Mouse (Mus musculus) adrenal gland, postnatal 36 days (tissue): Measurements from ENCODE around the gene Vmn1r56. TPM values are rescaled to one million over a fixed set of nuclear protein-coding genes. Genes with fewer than 3 reads are reported as not detected.
"Not testable (repeated sequence)": the region's sequence is repeated elsewhere in the genome, so short reads cannot be mapped to it uniquely, and the experiment has no call there.

Experiments
- DNase-seq, 2 experiments: peaks; one replicate each; pipeline ENCODE4 v3.0.0; 2021; ENCODE audit warnings: mixed read lengths in 1 of 2
- long read RNA-seq, 2 experiments: library from polyadenylated mRNA; stranded (forward); transcript quantifications; one replicate each; pipeline ENCODE4 v2.0.0; 2021; ENCODE audit warnings: borderline sequencing depth in 2 of 2
- total RNA-seq, 2 experiments: library from RNA; stranded (reverse); gene quantifications; 2 replicates each; pipeline ENCODE4 v1.2.3; 2021

Gene Vmn1r56
- total RNA-seq: not detected
- long read RNA-seq, experiment 1: 0 reads
- long read RNA-seq, experiment 2: 0 reads

DNA sequence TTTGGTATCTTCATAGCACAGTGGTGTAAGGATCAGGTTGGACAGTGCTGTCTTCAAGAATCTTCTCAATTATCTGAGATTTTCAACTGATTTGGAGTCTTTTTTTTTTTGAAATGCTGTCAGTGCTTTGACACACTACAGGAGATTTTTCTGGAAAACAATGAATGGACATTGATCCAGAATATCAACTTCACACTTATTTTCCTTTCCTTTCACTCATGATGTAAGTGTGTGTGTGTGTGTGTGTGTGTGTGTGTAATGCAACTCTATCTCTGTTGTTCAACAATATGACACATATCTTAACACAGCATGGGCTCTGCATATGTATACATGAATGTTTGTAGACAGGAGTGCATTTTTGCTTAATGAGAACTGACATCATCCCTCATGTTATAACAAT, at the start of gene Vmn1r56:
Gene Vmn1r56, minus strand, starts transcription at position 101 of the 400 bp plus-strand sequence.
- not testable (repeated sequence) for DNase-seq

DNA sequence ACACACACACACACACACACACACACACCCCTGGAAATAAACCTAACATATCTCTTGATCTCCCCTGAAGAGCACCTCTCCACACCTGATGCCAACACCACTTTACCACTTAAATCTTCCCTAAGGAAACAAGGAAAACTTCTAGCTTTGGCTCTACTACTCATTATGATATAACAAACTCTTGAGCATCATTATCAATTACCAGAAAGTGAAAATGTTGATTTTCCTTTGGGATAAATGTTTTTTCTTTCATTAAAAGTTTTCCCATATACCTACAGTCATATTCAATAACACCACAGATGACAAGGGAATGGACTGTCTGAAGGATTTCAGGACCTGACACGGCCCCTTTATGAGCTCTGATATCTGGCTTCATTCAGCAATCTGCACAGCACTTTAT, 21.6 kb upstream of the Vmn1r56 start, which contains the start of gene Vmn1r57:
Gene Vmn1r57, plus strand, starts transcription at position 301 of the 400 bp plus-strand sequence.
- DNase-seq: not testable (repeated sequence)

DNA sequence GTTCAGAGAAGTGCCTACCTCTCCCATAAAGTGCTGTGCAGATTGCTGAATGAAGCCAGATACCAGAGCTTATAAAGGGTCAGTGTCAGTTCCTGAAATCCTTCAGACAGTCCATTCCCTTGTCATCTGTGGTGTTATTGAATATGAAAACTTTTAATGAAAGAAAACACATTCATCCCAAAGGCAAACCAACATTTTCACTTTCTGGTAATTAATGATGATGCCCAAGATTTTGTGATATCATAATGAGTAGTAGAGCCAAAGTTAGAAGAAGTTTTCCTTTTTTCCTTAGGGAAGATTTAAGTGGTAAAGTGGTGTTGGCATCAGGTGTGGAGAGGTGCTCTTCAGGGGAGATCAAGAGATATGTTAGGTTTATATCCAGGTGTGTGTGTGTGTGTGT, 47.0 kb downstream of the Vmn1r56 start, which contains the start of gene Vmn1r55:
Gene Vmn1r55, minus strand, starts transcription at position 101 of the 400 bp plus-strand sequence.
- not testable (repeated sequence) for DNase-seq

Other genes with a start within 250 kb of the Vmn1r56 start
- under 1 TPM; 0.36 to 0.89 TPM for gene Sbk2, start 232.3 kb downstream of the Vmn1r56 start, total RNA-seq
- under 1 TPM; 0.23 to 0.50 TPM for gene Sbk3, start 225.6 kb downstream of the Vmn1r56 start, total RNA-seq
- gene Zfp579, start 200.6 kb downstream of the Vmn1r56 start, total RNA-seq: 10 to 100 TPM; 16.5 to 16.8 TPM
- gene Zfp524, start 182.3 kb downstream of the Vmn1r56 start, total RNA-seq: 10 to 100 TPM in 1 of 2 experiments, 1 to 10 TPM in 1; 8.7 to 14.0 TPM
- gene Fiz1, start 182.1 kb downstream of the Vmn1r56 start, total RNA-seq: 10 to 100 TPM; 23.5 to 31.5 TPM
- not detected for gene Gm44973, start 181.3 kb downstream of the Vmn1r56 start, total RNA-seq
- 10 to 100 TPM; 22.1 to 24.1 TPM for gene Zfp865, start 176.4 kb downstream of the Vmn1r56 start, total RNA-seq
- gene Ccdc106, start 176.2 kb downstream of the Vmn1r56 start, total RNA-seq: 1 to 10 TPM in 1 of 2 experiments, under 1 TPM in 1; 0.96 to 1.4 TPM
- gene 4632433K11Rik, start 162.6 kb downstream of the Vmn1r56 start, total RNA-seq: not detected
- 1 to 10 TPM; 3.8 to 4.5 TPM for gene Zfp784, start 158.3 kb downstream of the Vmn1r56 start, total RNA-seq
- 1 to 10 TPM; 6.4 to 9.3 TPM for gene Zfp580, start 145.2 kb downstream of the Vmn1r56 start, total RNA-seq
- gene U2af2, start 134.6 kb downstream of the Vmn1r56 start, total RNA-seq: 100 to 1,000 TPM; 143 to 180 TPM
- gene Epn1, start 116.5 kb downstream of the Vmn1r56 start, total RNA-seq: 100 to 1,000 TPM; 146 to 155 TPM
- under 1 TPM in 1 of 2 experiments, not detected in 1; 0.56 TPM for gene Rfpl4, start 79.8 kb downstream of the Vmn1r56 start, total RNA-seq
- 1 to 10 TPM; 1.3 to 1.4 TPM for gene Rasl2-9, start 70.8 kb downstream of the Vmn1r56 start, total RNA-seq
- not detected for gene Vmn1r55, start 47.1 kb downstream of the Vmn1r56 start, total RNA-seq
- not detected for gene Vmn1r57, start 21.7 kb upstream of the Vmn1r56 start, total RNA-seq
- not detected for gene Gm5065, start 153.8 kb upstream of the Vmn1r56 start, total RNA-seq
- not detected for gene Nlrp2, start 154.3 kb upstream of the Vmn1r56 start, total RNA-seq
- gene Vmn1r58, start 216.6 kb upstream of the Vmn1r56 start, total RNA-seq: not detected